Mouse (Mus musculus) pancreas, adult 10 weeks (tissue): ENCODE data around the gene Nos1. TPM values are rescaled to one million over a fixed set of nuclear protein-coding genes. Genes with fewer than 3 reads are reported as not detected.

Source experiments
- polyA plus RNA-seq: library from polyadenylated mRNA; stranded (reverse); fragments of 350-450 nt; fragmentation: Illumina TruSeq; extraction: RNeasy Lipid Tissue Mini Kit (QIAGEN cat#74804); gene quantifications from one replicate; pipeline ENCODE4 v1.2.3, GENCODE M21; 2015; ENCODE audit warnings: low read depth, low replicate concordance; ENCODE audit not compliant: insufficient read depth

Gene Nos1
- polyA plus RNA-seq, result 0.30 TPM

GRCm38 (mm10) chr5:117780681-117781080, at the start of gene Nos1:
Gene Nos1 (plus strand): TSS chr5:117781032.

GRCm38 (mm10) chr5:117976657-117977500, 196.0 kb downstream of the Nos1 start, which contains the start of gene Fbxo21:
Gene Fbxo21 (plus strand): TSS chr5:117976730.

Other genes starting within 250 kb of the Nos1 start
- gene Fbxo21, start 195.7 kb downstream of the Nos1 start, polyA plus RNA-seq, result 5.4 TPM
- 2.6 TPM for gene Tesc, start 246.7 kb downstream of the Nos1 start, polyA plus RNA-seq